Mouse (Mus musculus) mouse embryonic stem cell (cell line): ENCODE results near the gene Npsr1.

Source experiments
- in situ Hi-C, 2 experiments: fragments of 300-500 bp; cut with MboI; formaldehyde crosslinking; loops; 1 replicate in 1 of 2; 3 replicates in 1 of 2; pipeline ENCODE4 v1.14.3; 2019 to 2020; ENCODE audit warnings: low sequenced_read_pairs in 2 of 2, low pct_unique_long_range_greater_than_20kb in 1 of 2, mixed read lengths in 1 of 2; ENCODE audit not compliant: unreplicated experiment in 1 of 2

Gene Npsr1

DNA sequence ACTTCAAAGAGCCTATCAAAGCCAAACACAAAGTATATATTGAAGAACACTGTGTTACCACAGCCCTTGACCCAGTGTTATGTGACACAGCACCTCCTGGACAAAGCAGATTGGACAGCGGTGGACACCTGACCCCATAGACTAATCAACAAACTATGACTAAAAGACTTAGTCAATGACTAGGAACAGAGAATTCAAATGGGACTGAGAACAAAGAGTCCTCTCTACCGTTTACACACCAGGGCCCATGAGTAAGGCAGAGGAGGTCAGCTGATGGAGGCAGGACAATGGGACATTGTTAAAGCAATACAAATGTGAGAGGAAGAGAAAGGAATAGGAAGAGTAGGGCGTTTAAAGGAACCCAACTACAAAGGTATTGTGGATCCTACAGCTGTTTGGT is 243.5 kb downstream of the Npsr1 start:
- in situ Hi-C loops, result no loop called here

DNA sequence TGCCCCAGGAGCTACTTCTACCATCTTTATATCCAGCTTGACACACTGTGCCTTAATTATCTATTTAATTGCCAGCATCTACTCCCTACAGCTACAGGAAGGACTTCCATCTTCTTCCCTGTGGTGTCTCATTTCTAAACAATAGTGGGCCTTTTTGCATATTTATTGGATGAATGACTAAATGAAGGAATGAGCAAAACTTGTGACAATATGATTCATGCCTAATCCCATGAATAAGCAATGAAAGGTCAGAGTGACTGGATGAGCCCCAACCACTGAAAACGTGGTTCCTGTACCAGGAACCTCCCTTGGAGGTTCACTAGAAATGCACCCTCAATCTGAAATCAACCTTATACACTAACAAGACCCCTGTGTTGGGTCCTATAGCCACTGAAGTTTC is 249.2 kb downstream of the Npsr1 start:
- in situ Hi-C loops, result no loop called here

DNA sequence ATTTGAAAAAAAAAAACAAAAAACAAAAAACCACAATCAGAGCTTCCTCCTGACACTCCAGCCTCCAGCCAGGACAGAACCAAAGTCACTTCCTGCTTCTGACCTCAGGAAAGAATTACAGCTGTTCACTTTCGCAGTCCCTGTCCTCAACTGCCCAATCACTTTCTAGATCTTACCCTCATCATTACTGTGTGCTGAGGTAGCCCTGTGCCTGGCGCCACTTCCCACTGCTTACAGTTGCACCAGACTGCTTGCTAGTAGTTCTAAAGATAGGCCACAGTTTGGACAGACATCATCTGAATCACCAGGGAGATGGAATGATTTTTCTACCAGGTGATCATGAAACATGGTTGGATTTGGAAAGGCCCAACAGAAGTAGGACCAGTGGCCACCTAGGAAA is 251.7 kb downstream of the Npsr1 start:
- in situ Hi-C loops, result no loop called here

DNA sequence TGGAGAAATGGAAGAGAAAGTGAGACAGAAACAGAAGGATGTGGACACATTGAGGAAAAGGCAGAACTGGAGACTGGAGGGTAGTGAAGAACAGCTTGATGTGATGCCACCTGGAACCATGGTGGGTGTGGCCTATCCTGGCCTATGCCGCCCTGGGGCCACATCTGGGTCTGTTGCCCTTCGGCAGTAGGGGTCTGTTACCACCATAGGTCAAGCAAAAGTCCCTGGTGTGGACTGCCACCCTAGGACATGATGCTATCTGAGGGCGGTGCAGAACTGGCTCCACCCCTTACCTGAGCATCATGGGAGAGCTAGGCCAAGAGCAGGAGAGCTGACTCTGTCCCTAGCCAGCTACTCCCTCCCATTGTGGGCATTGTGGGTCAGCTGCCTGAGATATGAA is 253.6 kb downstream of the Npsr1 start:
- in situ Hi-C loops, result no loop called here
